Mouse (Mus musculus) liver, postnatal 0 days (tissue): ENCODE measurements at regions not wholly inside any gene's neighbourhood (a gene's known extent, or its start where the extent isn't known, plus 50 kb on each side); places are given as distances from the start of the nearest gene placed in this dataset.

Experiments used
- ATAC-seq: fragments of 200-750 bp; cut with Nextera tagmentation; 2 replicates; pipeline ENCODE4 v1.8.0; 2017; ENCODE audit warnings: mild to moderate bottlenecking, moderate library complexity
- DNase-seq: peaks from one replicate; pipeline ENCODE4 v3.0.0-alpha.2; 2016
- H3K27ac ChIP-seq: fragments of 300-500 bp; sonication (generic); 2 replicates; pipeline ENCODE4 v1.5.1; 2014; ENCODE audit warnings: antibody characterized with exemption, moderate library complexity, mild to moderate bottlenecking, low read depth
- H3K27me3 ChIP-seq: fragments of 300-500 bp; sonication (generic); 2 replicates; pipeline ENCODE4 v1.6.1; 2014; ENCODE audit warnings: low read length, control low read depth, mixed read lengths; ENCODE audit not compliant: insufficient read depth
- H3K36me3 ChIP-seq: fragments of 300-500 bp; sonication (generic); replicated peaks from 2 replicates; pipeline ENCODE4 v1.6.1; 2014; ENCODE audit warnings: mild to moderate bottlenecking, control low read depth, low read length, moderate library complexity, mixed read lengths; ENCODE audit not compliant: insufficient read depth
- H3K4me1 ChIP-seq: fragments of 300-500 bp; sonication (generic); 2 replicates; pipeline ENCODE4 v1.6.1; 2014; ENCODE audit warnings: antibody characterized with exemption, mild to moderate bottlenecking, control low read depth; ENCODE audit not compliant: insufficient read depth
- H3K4me2 ChIP-seq: fragments of 300-500 bp; sonication (generic); 2 replicates; pipeline ENCODE4 v1.6.1; 2014; ENCODE audit warnings: low read depth, mild to moderate bottlenecking, low read length, moderate library complexity, mixed read lengths
- H3K4me3 ChIP-seq: fragments of 300-500 bp; sonication (generic); 2 replicates; pipeline ENCODE4 v1.5.1; 2014; ENCODE audit warnings: low read depth, low read length
- H3K9ac ChIP-seq: fragments of 300-500 bp; sonication (generic); replicated peaks from 2 replicates; pipeline ENCODE4 v1.6.1; 2014; ENCODE audit warnings: mild to moderate bottlenecking, moderate library complexity
- H3K9me3 ChIP-seq: fragments of 300-500 bp; sonication (generic); 2 replicates; pipeline ENCODE4 v1.6.1; 2016; ENCODE audit warnings: mild to moderate bottlenecking, control low read depth, low read length, mixed read lengths
- CTCF ChIP-seq: sonication (generic); IDR thresholded peaks from 2 replicates; pipeline ENCODE4 v1.5.1; 2016; ENCODE audit warnings: antibody characterized with exemption, low read depth
- EP300 ChIP-seq: IDR thresholded peaks from 2 replicates; pipeline ENCODE4 v1.6.1; 2016; ENCODE audit warnings: antibody characterized with exemption, low read depth, mild to moderate bottlenecking
- WGBS: fragments of 180-500 bp; shearing (Covaris S2); extraction: QIAGEN DNeasy Blood & Tissue Kit; methylation state at CpG from one replicate; pipeline ENCODE4 v1.1.7; 2014; ENCODE audit not compliant: insufficient replicate concordance; 5-methylcytosine and 5-hydroxymethylcytosine counted together

- Histone ChIP-seq H3K4me1 (peaks cover 3% of the 10 kb centered on the region; the same call in 1 of the 2 replicates), H3K27ac (no peak overlapping the region), H3K9ac (no peak overlapping the region), H3K4me2 (no peak overlapping the region), H3K36me3 (no peaks in the 10 kb centered on the region), H3K9me3 (no peaks in the 10 kb centered on the region), H3K4me3 (no peak overlapping the region), H3K27me3 (no peaks in the 10 kb centered on the region)
- whole genome bisulfite sequencing: 73% methylated on average over 3 of the region's 3 CpGs
- ATAC-seq: no peak
- no peak for DNase-seq
- no peak for TF ChIP-seq EP300
- TF ChIP-seq CTCF: no peak
These were observed 59.5 kb upstream of the Ahctf1 start for GRCm38 (mm10) chr1:179862941-179863340.

GRCm38 (mm10) chr1:179861776-179862175 lies 58.3 kb upstream of the Ahctf1 start:
- ATAC-seq (no peak), DNase-seq (no peak)
- WGBS: 72% methylated on average over 3 of the region's 3 CpGs
- Histone ChIP-seq H3K27ac (no peak overlapping the region), H3K4me2 (no peak overlapping the region), H3K4me3 (no peak overlapping the region), H3K9me3 (no peaks in the 10 kb centered on the region), H3K4me1 (peaks cover 3% of the 10 kb centered on the region; the same call in 1 of the 2 replicates), H3K27me3 (no peaks in the 10 kb centered on the region), H3K36me3 (no peaks in the 10 kb centered on the region), H3K9ac (no peak overlapping the region)
- no peak for TF ChIP-seq CTCF
- no peak for TF ChIP-seq EP300

GRCm38 (mm10) chr1:179859552-179859902 lies 56.0 kb upstream of the Ahctf1 start:
- 75% methylated on average over 8 of the region's 8 CpGs for WGBS

GRCm38 (mm10) chr1:179858780-179859551 lies 55.5 kb upstream of the Ahctf1 start:
- Histone ChIP-seq H3K9me3 (no peaks in the 10 kb centered on the region), H3K27ac (no peak overlapping the region), H3K27me3 (no peaks in the 10 kb centered on the region), H3K4me3 (no peak overlapping the region), H3K4me1 (peaks cover 4% of the 10 kb centered on the region; the same call in 1 of the 2 replicates), H3K36me3 (no peaks in the 10 kb centered on the region), H3K4me2 (peak overlapping the region; percentile 42), H3K9ac (no peak overlapping the region)
- 30% methylated on average over 14 of the region's 14 CpGs for WGBS
- DNase-seq (peak; percentile 28), ATAC-seq (peak; percentile 66)
- TF ChIP-seq CTCF (peak; percentile 80), EP300 (peak; percentile 81)

More at GRCm38 (mm10) chr1:179859552-179859902, 56.0 kb upstream of the Ahctf1 start:
- H3K27me3 ChIP-seq: no peaks in the 10 kb centered on the region
- TF ChIP-seq EP300 (no peak), CTCF (no peak)
- no peak for DNase-seq
- no peak overlapping the region for H3K9ac ChIP-seq
- no peak overlapping the region for H3K27ac ChIP-seq
- no peak overlapping the region for H3K4me3 ChIP-seq
- no peak for ATAC-seq
- H3K4me1 ChIP-seq: no peaks in the 10 kb centered on the region
- no peaks in the 10 kb centered on the region for H3K36me3 ChIP-seq
- no peak overlapping the region for H3K4me2 ChIP-seq
- no peaks in the 10 kb centered on the region for H3K9me3 ChIP-seq

- H3K9me3 ChIP-seq: no peaks in the 10 kb centered on the region
- no peaks in the 10 kb centered on the region for H3K36me3 ChIP-seq
- H3K9ac ChIP-seq: 0 out of 2 replicates have a peak overlapping the region, but pooled peaks have one; percentile 12
- peaks cover 6% of the 10 kb centered on the region for H3K4me1 ChIP-seq
- H3K27me3 ChIP-seq: no peaks in the 10 kb centered on the region
- WGBS: 26% methylated on average over 12 of the region's 12 CpGs
- TF ChIP-seq EP300 (peak; percentile 95), CTCF (no peak)
- no peak overlapping the region for H3K4me3 ChIP-seq
- peak overlapping the region; percentile 69 for H3K27ac ChIP-seq
- peak; percentile 57 for DNase-seq
- ATAC-seq: peak; percentile 91
- H3K4me2 ChIP-seq: peak overlapping the region; percentile 51
These were observed 50.9 kb upstream of the Ahctf1 start for GRCm38 (mm10) chr1:179854288-179854965.
